Mouse (Mus musculus) spleen, adult 2 months (tissue): ENCODE results near the gene Brinp2. TPM values are rescaled to one million over a fixed set of nuclear protein-coding genes. Genes with fewer than 3 reads are reported as not detected.

ENCODE experiments used
- DNase-seq, 2 experiments: peaks; one replicate each; pipeline versions ENCODE4 v3.0.0 to v3.0.0-alpha.2; 2012 to 2021; ENCODE audit warnings: low spot score in 2 of 2, low read depth in 1 of 2
- H3K27ac ChIP-seq: fragments of 200-500 bp; 2 replicates; pipeline ENCODE4 v1.5.1; 2012; ENCODE audit warnings: low read length, inconsistent platforms; ENCODE audit not compliant: insufficient read depth
- H3K27me3 ChIP-seq: fragments of 200-500 bp; 2 replicates; pipeline ENCODE4 v1.6.1; 2012; ENCODE audit warnings: mild to moderate bottlenecking, moderate library complexity, low read length, inconsistent platforms; ENCODE audit not compliant: control insufficient read depth, insufficient read depth
- H3K36me3 ChIP-seq: fragments of 200-500 bp; 2 replicates; pipeline ENCODE4 v1.6.1; 2012; ENCODE audit warnings: mild to moderate bottlenecking, low read length, inconsistent platforms; ENCODE audit not compliant: control insufficient read depth, insufficient read depth
- H3K4me1 ChIP-seq: fragments of 200-500 bp; 2 replicates; pipeline ENCODE4 v1.6.1; 2011; ENCODE audit warnings: inconsistent platforms; ENCODE audit not compliant: control insufficient read depth, insufficient read depth, insufficient read length
- H3K4me3 ChIP-seq: fragments of 200-500 bp; 2 replicates; pipeline ENCODE4 v1.5.1; 2011; ENCODE audit warnings: mild to moderate bottlenecking, inconsistent platforms; ENCODE audit not compliant: insufficient read depth, insufficient read length; ENCODE audit errors: extremely low read depth
- CTCF ChIP-seq: fragments of 200-500 bp; IDR thresholded peaks from 2 replicates; pipeline ENCODE4 v1.5.1; 2011; ENCODE audit warnings: mild to moderate bottlenecking, inconsistent platforms; ENCODE audit not compliant: insufficient read depth, insufficient read length, insufficient replicate concordance; ENCODE audit errors: extremely low read depth
- POLR2A ChIP-seq: fragments of 200-500 bp; IDR thresholded peaks from 2 replicates; pipeline ENCODE4 v1.6.1; 2011; ENCODE audit warnings: low read depth, low read length, inconsistent platforms
- WGBS: fragments of 180-500 bp; shearing (Covaris S2); methylation state at CpG from one replicate; pipeline ENCODE4 v1.1.7; 2018; 5-methylcytosine and 5-hydroxymethylcytosine counted together
- polyA plus RNA-seq: library from polyadenylated mRNA; depleted of rRNA; stranded (reverse); fragments of >200 nt; gene quantifications from 2 replicates; pipeline ENCODE4 v1.2.3, GENCODE M21; 2012; rRNA removed

The Brinp2 gene
- polyA plus RNA-seq, 1 experiment = 0.27 TPM

DNA sequence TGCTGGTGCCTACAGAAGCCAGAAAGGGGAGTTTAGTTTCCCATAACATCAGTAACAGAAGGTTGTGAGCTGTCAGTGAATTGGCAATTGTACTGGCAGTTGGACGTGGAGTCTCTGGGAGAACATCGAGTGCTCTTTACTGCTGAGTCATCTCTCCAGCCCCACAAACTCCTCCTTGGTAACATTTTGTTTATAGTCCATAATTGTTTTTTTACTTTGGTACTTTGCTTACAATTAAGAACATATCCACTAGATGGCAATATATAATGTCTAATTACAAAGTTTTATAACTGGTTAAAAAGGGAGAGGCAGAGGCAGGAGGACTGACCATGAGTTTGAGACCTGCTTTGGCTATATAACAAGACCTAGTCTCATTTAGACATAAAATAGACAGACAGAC, 148.5 kb downstream of the Brinp2 start:
- Histone ChIP-seq H3K27ac (no peak overlapping the region), H3K4me1 (no peaks in the 10 kb centered on the region), H3K27me3 (no peaks in the 10 kb centered on the region), H3K4me3 (no peak overlapping the region), H3K36me3 (no peaks in the 10 kb centered on the region)
- TF ChIP-seq POLR2A (no peak), CTCF (no peak)
- no peak for DNase-seq
- 44% methylated on average over 2 of the region's 2 CpGs for WGBS

- H3K36me3 ChIP-seq = no peaks in the 10 kb centered on the region
- H3K27me3 ChIP-seq = no peaks in the 10 kb centered on the region
- no peak overlapping the region for H3K27ac ChIP-seq
- no peak for DNase-seq
- no peak overlapping the region for H3K4me3 ChIP-seq
- H3K4me1 ChIP-seq = no peaks in the 10 kb centered on the region
- WGBS = 77% methylated on average over 2 of the region's 2 CpGs
- TF ChIP-seq POLR2A (no peak), CTCF (no peak)
Measured at GRCm38 (mm10) chr1:158202932-158203331, 153.2 kb downstream of the Brinp2 start.

Other genes with a start within 250 kb of the Brinp2 start
- 0.02 and 0.05 TPM in 2 replicates for gene Astn1, start 5.9 kb upstream of the Brinp2 start, polyA plus RNA-seq